Mouse (Mus musculus): ENCODE results near the gene Adh1. TPM values are rescaled to one million over a fixed set of nuclear protein-coding genes. Genes with fewer than 3 reads are reported as not detected.
A peak's percentile ranks its signal among the peaks of the same experiment; 100 is the strongest.

Adh1 gene
- polyA plus RNA-seq (2015; fragmentation: Nextera tagmentation; extraction: Ambion mirVana): 101 and 138 TPM in 2 replicates

DNA sequence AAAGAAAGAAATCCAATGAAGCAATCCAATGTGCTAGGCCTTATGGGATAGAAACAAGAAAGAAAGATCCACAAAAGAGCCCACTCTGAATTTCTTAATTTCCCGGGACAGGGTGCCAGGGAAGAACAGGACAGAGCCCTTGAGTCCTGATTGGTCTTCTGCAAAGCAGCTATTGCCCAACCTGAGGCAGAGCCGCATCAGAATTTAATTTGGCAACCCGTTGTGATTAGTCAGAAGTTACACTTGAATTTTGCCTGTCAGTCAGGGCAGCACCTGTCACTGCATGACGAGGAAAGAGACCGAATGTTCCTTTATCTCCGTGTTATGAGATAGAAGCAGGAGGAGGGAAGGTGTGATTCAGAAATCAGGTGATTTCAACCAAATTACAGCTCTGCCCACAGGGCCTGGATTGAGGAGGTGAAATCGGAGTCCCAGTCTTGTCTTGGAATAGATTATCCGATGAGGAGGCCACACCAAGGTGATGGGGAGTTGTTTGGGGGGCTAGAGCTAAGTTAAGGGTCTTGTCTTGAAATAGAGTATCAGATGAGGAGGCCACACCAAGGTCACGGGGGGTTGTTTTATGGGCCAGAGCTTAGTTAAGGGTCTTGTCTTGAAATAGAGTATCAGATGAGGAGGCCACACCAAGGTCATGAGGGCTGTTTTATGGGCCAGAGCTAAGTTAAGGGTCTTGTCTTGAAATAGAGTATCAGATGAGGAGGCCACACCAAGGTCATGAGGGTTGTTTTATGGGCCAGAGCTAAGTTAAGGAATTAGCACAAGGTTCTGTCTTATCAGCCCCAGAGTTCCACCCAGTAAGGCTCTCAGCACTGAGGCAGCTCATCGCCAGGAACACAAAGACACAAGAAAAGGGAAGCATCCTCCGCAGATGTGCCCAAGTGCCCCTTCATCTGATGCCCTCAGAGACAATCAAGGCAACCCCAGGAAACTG, at the start of gene Adh1:
Adh1 (plus strand) TSS at position 271 of the 949 bp plus-strand sequence.
- Histone ChIP-seq H3K4me2 (ENCODE audit: low read depth, low read length) (no peak within 1 kb of the TSS), H3K4me3 (ENCODE audit: low read depth, low read length) (no peak within 1 kb of the TSS), H3K27me3 (ENCODE audit: control insufficient read depth, insufficient read depth, low read depth, low read length) (no peaks in the 10 kb centered on the region), H3K9me3 (replicated peaks; ENCODE audit: control insufficient read depth, low read length) (no peaks in the 10 kb centered on the region), H3K9ac (ENCODE audit: low read depth, low read length) (no peak within 1 kb of the TSS), H3K4me1 (ENCODE audit: control insufficient read depth, low read depth, low read length) (no peaks in the 10 kb centered on the region; the same call in 1 of the 2 replicates), H3K36me3 (ENCODE audit: control insufficient read depth, insufficient read depth) (no peaks in the 10 kb centered on the region), H3K27ac (ENCODE audit: low read length) (no peak within 1 kb of the TSS)
- 65% methylated on average over 11 of the region's 11 CpGs for whole genome bisulfite sequencing (ENCODE audit: insufficient replicate concordance)
- no peak for ATAC-seq (ENCODE audit: low read depth)

DNA sequence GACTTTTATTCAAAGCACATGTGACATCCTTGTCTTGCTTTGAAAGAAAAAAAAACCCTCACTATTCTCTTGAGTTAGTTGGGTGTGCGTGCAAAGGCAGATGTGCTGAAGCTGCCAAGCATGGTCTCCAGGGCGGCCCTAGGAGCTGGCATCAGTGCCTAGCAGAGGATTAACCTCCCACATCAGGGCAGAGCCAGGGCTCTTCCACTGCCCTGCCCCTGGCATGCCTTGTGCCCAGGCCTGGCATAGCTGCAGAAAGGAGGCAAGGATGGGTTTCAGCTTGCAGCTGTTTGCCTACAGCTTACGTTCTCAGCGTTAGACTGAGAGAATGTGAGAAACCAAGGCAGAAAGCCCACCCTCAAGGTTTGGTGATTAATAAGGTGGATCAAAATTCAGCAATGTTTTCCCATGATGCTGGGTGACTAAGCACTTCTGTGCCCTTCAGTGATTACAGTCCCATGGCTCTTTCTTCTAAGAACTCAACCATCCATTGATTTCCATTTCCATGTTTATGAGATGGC, 48.3 kb upstream of the Adh1 start:
- Histone ChIP-seq H3K36me3 (ENCODE audit: control insufficient read depth, insufficient read depth) (no peaks in the 10 kb centered on the region), H3K9me3 (replicated peaks; ENCODE audit: control insufficient read depth, low read length) (no peaks in the 10 kb centered on the region), H3K27me3 (ENCODE audit: control insufficient read depth, insufficient read depth, low read depth, low read length) (no peaks in the 10 kb centered on the region), H3K4me3 (ENCODE audit: low read depth, low read length) (no peak overlapping the region), H3K9ac (ENCODE audit: low read depth, low read length) (no peak overlapping the region), H3K27ac (ENCODE audit: low read length) (no peak overlapping the region), H3K4me2 (ENCODE audit: low read depth, low read length) (no peak overlapping the region), H3K4me1 (ENCODE audit: control insufficient read depth, low read depth, low read length) (no peaks in the 10 kb centered on the region)
- ATAC-seq (ENCODE audit: low read depth): no peak
- 74% methylated on average over 4 of the region's 4 CpGs for WGBS (ENCODE audit: insufficient replicate concordance)

DNA sequence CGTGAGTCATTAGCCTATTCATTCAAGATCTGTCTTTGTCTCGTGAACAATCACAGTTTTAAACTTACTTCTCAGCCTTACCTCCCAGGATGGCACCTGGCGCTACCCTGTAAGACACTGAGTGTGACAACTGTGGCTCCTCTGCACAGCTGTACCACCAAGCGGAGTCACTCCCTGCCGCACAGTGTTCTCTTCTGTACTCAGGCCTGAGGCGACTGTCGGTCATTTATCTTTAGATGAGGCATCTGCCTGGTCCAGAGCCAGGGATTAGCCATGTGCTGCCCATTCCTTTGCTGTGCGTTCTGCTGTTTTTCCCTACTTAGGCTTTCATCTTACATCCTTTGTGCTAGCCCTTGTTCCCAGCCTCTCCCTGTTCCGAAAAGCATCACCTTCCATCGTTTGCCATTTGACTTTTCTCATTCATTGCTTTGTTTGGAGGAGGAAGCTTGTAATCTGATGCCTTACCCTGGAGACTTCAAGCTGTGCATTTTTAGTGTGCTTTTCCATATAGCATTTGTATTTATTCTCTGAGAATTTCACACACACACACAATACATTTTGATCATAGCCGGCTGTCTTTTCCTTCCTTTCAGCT, 45.3 kb upstream of the Adh1 start:
- 65% methylated on average over 11 of the region's 11 CpGs for WGBS (ENCODE audit: insufficient replicate concordance)
- no peak overlapping the region for H3K4me2 ChIP-seq (ENCODE audit: low read depth, low read length)
- H3K4me1 ChIP-seq (ENCODE audit: control insufficient read depth, low read depth, low read length): no peaks in the 10 kb centered on the region
- no peak overlapping the region for H3K4me3 ChIP-seq (ENCODE audit: low read depth, low read length)
- no peaks in the 10 kb centered on the region for H3K27me3 ChIP-seq (ENCODE audit: control insufficient read depth, insufficient read depth, low read depth, low read length)
- H3K9me3 ChIP-seq (replicated peaks; ENCODE audit: control insufficient read depth, low read length): no peaks in the 10 kb centered on the region
- no peaks in the 10 kb centered on the region for H3K36me3 ChIP-seq (ENCODE audit: control insufficient read depth, insufficient read depth)
- H3K9ac ChIP-seq (ENCODE audit: low read depth, low read length): no peak overlapping the region
- ATAC-seq (ENCODE audit: low read depth): no peak
- H3K27ac ChIP-seq (ENCODE audit: low read length): no peak overlapping the region

DNA sequence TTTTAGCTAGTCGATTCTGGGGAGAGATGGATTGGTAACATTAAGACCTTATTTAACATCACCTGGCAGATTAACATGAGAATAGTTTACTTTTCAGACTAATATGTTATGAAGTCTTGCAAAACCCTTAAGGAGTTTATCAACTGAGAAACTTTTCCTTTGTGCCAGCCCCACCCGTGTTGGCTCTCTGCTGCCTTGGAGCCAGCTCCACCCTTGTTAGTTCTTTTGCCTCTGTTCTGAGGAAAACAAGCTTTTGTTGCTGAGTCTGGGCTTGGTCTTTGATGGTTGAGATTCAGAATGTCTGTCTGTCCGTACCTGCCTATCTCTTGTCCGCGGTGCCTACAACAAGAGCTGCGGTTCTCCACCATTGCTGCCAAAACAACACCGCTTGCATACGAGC, 44.7 kb upstream of the Adh1 start:
- H3K4me1 ChIP-seq (ENCODE audit: control insufficient read depth, low read depth, low read length): no peaks in the 10 kb centered on the region
- no peak for ATAC-seq (ENCODE audit: low read depth)
- H3K27ac ChIP-seq (ENCODE audit: low read length): no peak overlapping the region
- H3K4me3 ChIP-seq (ENCODE audit: low read depth, low read length): no peak overlapping the region
- 74% methylated on average over 8 of the region's 8 CpGs for WGBS (ENCODE audit: insufficient replicate concordance)
- H3K9ac ChIP-seq (ENCODE audit: low read depth, low read length): no peak overlapping the region
- no peak overlapping the region for H3K4me2 ChIP-seq (ENCODE audit: low read depth, low read length)
- no peaks in the 10 kb centered on the region for H3K27me3 ChIP-seq (ENCODE audit: control insufficient read depth, insufficient read depth, low read depth, low read length)
- H3K36me3 ChIP-seq (ENCODE audit: control insufficient read depth, insufficient read depth): no peaks in the 10 kb centered on the region
- H3K9me3 ChIP-seq (replicated peaks; ENCODE audit: control insufficient read depth, low read length): no peaks in the 10 kb centered on the region

DNA sequence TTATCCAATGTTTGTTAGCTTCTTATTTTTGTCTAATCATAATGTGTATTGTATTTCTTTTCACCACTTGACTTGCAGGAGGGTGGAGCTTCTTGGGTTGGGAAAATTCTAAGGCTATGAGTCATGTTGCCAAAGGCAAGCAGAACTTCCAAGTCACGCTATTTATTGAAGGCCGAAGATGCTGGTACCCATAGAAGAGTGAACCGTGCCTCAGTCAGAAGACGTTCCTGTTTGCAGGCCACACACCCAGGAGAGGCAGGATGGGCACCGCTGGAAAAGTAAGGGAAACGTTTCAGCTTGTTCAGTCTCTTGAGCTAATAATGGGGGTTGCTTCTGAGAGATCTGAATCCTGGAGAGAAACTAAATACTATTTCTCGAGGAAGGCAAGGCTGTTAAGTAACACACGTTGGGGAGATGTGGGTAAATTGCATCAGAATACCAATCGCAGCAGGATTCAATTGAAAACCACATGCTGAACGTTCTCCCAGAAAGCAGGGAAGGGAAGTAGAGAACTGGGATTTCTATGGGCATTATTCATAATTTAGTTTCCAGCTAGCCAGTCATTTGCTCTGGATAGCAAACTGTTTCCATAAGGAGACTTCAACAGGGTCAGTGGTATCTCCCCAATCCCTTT, 43.0 kb upstream of the Adh1 start, which contains the start of gene Adh7:
Adh7 (plus strand) TSS at position 130 of the 634 bp plus-strand sequence.
- Histone ChIP-seq H3K36me3 (ENCODE audit: control insufficient read depth, insufficient read depth) (no peaks in the 10 kb centered on the region), H3K27ac (ENCODE audit: low read length) (no peak within 1 kb of the TSS), H3K4me3 (ENCODE audit: low read depth, low read length) (no peak within 1 kb of the TSS), H3K4me2 (ENCODE audit: low read depth, low read length) (no peak within 1 kb of the TSS), H3K27me3 (ENCODE audit: control insufficient read depth, insufficient read depth, low read depth, low read length) (no peaks in the 10 kb centered on the region), H3K4me1 (ENCODE audit: control insufficient read depth, low read depth, low read length) (no peaks in the 10 kb centered on the region), H3K9ac (ENCODE audit: low read depth, low read length) (no peak within 1 kb of the TSS), H3K9me3 (replicated peaks; ENCODE audit: control insufficient read depth, low read length) (no peaks in the 10 kb centered on the region)
- WGBS (ENCODE audit: insufficient replicate concordance): 58% methylated on average over 10 of the region's 10 CpGs
- ATAC-seq (ENCODE audit: low read depth): no peak

DNA sequence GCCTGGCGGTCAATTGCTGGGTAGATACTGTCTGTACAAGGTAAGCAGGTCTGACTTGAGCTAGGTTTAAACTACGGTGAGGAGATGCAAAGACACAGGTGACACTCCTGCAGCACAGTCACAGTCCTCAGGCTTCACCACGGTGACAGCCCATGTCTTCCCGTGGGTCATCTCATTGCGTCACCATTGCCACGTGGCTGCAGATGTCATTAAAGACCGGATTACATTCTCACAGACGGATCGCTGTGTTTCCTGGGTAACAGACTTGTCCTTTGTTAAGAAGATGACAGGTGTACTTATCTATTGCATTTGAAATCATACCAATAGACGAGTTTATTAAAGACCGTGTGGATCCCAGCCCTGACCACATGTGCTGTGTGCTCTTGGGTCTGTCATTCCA, 39.7 kb upstream of the Adh1 start:
- Histone ChIP-seq H3K27ac (ENCODE audit: low read length) (no peak overlapping the region), H3K36me3 (ENCODE audit: control insufficient read depth, insufficient read depth) (no peaks in the 10 kb centered on the region), H3K4me1 (ENCODE audit: control insufficient read depth, low read depth, low read length) (no peaks in the 10 kb centered on the region), H3K9ac (ENCODE audit: low read depth, low read length) (no peak overlapping the region), H3K4me2 (ENCODE audit: low read depth, low read length) (no peak overlapping the region), H3K27me3 (ENCODE audit: control insufficient read depth, insufficient read depth, low read depth, low read length) (no peaks in the 10 kb centered on the region), H3K4me3 (ENCODE audit: low read depth, low read length) (no peak overlapping the region), H3K9me3 (replicated peaks; ENCODE audit: control insufficient read depth, low read length) (no peaks in the 10 kb centered on the region)
- 72% methylated on average over 11 of the region's 11 CpGs for WGBS (ENCODE audit: insufficient replicate concordance)
- ATAC-seq (ENCODE audit: low read depth): no peak

DNA sequence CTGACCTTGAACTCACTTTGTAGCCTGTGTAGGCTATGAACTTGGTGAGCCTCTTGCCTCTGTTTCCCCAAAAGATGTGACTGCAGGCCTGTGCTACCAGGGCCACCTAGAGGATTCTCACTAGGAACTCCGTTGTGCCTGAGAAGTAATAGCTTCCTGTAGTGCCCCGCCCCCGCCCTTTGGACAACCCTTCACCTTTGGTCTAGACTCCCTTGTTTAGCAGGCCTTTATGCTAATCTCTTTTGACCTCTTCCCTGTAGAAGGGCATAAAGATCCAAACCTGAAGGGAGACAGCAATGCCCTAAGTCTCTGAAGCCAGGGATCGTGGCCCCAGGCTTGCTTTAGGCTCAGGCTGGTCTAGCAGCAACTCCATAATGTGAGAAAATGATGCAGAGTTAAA, 38.3 kb upstream of the Adh1 start:
- Histone ChIP-seq H3K4me1 (ENCODE audit: control insufficient read depth, low read depth, low read length) (no peaks in the 10 kb centered on the region), H3K9me3 (replicated peaks; ENCODE audit: control insufficient read depth, low read length) (no peaks in the 10 kb centered on the region), H3K27ac (ENCODE audit: low read length) (no peak overlapping the region), H3K36me3 (ENCODE audit: control insufficient read depth, insufficient read depth) (no peaks in the 10 kb centered on the region), H3K4me2 (ENCODE audit: low read depth, low read length) (no peak overlapping the region), H3K9ac (ENCODE audit: low read depth, low read length) (no peak overlapping the region), H3K27me3 (ENCODE audit: control insufficient read depth, insufficient read depth, low read depth, low read length) (no peaks in the 10 kb centered on the region), H3K4me3 (ENCODE audit: low read depth, low read length) (no peak overlapping the region)
- WGBS (ENCODE audit: insufficient replicate concordance): 42% methylated on average over 4 of the region's 4 CpGs
- ATAC-seq (ENCODE audit: low read depth): no peak

DNA sequence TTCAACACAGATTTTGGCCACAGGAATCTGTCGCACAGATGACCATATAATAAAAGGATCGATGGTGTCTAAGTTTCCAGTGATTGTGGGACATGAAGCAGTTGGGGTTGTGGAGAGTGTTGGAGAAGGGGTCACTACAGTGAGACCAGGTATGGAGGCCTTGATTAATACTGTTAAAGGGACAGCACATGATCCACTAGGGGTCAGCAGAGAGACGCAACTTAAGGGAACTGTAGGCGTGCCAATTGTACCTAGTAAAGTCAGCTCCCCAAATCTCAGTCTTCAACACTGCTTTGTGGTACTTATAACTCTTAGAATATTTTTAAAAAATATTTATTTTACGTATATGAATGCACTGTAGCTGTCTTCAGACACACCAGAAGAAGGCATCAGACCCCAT, 37.8 kb upstream of the Adh1 start:
- WGBS (ENCODE audit: insufficient replicate concordance): 35% methylated on average over 5 of the region's 5 CpGs
- H3K36me3 ChIP-seq (ENCODE audit: control insufficient read depth, insufficient read depth): no peaks in the 10 kb centered on the region
- no peak overlapping the region for H3K4me2 ChIP-seq (ENCODE audit: low read depth, low read length)
- H3K4me3 ChIP-seq (ENCODE audit: low read depth, low read length): no peak overlapping the region
- H3K9me3 ChIP-seq (replicated peaks; ENCODE audit: control insufficient read depth, low read length): no peaks in the 10 kb centered on the region
- no peaks in the 10 kb centered on the region for H3K27me3 ChIP-seq (ENCODE audit: control insufficient read depth, insufficient read depth, low read depth, low read length)
- peak; percentile 51; the same call in 1 of the 2 replicates for ATAC-seq (ENCODE audit: low read depth)
- H3K27ac ChIP-seq (ENCODE audit: low read length): no peak overlapping the region
- H3K4me1 ChIP-seq (ENCODE audit: control insufficient read depth, low read depth, low read length): no peaks in the 10 kb centered on the region
- H3K9ac ChIP-seq (ENCODE audit: low read depth, low read length): no peak overlapping the region
